Mouse (Mus musculus): ENCODE data around the gene Tmem159. TPM values are rescaled to one million over a fixed set of nuclear protein-coding genes. Genes with fewer than 3 reads are reported as not detected.

The Tmem159 gene
- total and polyA plus RNA-seq, 3 experiments = not detected

DNA sequence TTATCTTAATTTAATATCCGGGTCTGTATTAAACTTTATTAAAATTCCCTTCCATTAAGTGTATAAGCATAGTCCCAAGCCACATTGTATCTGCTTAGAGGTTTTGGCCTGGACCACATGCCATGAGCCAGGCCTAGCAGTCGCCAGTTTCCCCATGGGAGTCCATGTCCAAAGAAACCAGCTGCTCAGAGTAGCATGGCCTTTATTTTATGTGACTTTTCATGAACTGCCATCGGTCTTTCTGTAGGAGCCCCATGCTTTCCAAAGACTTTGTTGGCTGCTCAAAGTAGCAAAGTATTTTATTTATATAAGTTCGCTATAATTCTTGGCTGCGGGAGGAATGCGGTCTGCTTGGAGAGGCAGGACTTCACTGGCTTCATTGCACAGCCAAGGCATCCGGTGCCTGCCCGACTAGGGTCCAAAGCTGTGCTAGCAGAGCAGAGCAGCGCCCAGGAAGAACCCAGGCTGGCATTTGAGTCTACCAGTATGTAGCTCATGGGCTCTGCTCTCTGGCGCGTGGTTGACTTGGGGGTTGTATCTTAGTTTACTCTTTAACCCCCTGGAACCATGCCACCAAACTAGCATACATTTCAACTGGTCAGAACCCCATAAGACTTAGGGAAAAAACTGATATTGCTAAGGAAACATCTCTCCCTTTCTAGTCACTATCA lies 61.6 kb downstream of the Tmem159 start:
- no peak overlapping the region for H3K9ac ChIP-seq (ENCODE audit: insufficient read depth, low read depth)
- TF ChIP-seq NELFE (IDR thresholded peaks at IDR 0.05; ENCODE audit: low read depth, low read length) = no peak
- no peak for TF ChIP-seq SMC3 (IDR thresholded peaks at IDR 0.05; ENCODE audit: low read depth, low read length)
- TF ChIP-seq BHLHE40 (IDR thresholded peaks at IDR 0.05; ENCODE audit: low read depth, low read length) = no peak
- TF ChIP-seq ZMIZ1 (IDR thresholded peaks at IDR 0.05; ENCODE audit: low read depth, low read length) = no peak
- no peak for TF ChIP-seq HCFC1 (IDR thresholded peaks at IDR 0.05; ENCODE audit: low read depth, low read length)
- no peak for TF ChIP-seq CTCF (conservative IDR thresholded peaks at IDR 0.05 in 1 of 2, IDR thresholded peaks at IDR 0.05 in 1 of 2; ENCODE audit: low read depth in 2 of 2, low read length in 2 of 2)
- H3K9me3 ChIP-seq (replicated peaks; ENCODE audit: low read length) = no peaks in the 10 kb centered on the region
- in situ Hi-C loops (cut with MboI; ENCODE audit: low pct_ligation_motif_present, low pct_unique_long_range_greater_than_20kb, low sequenced_read_pairs) = no loop called here
- no peak for DNase-seq (ENCODE audit: extremely low read depth)
- H3K4me3 ChIP-seq (replicated peaks in 1 of 3; ENCODE audit: low read depth in 2 of 3, low read length in 2 of 3, poor library complexity in 1 of 3) = no peak overlapping the region
- H3K27me3 ChIP-seq (replicated peaks) = no peaks in the 10 kb centered on the region
- no peaks in the 10 kb centered on the region for H3K79me2 ChIP-seq (replicated peaks; ENCODE audit: control insufficient read depth, extremely low read depth, insufficient read depth, poor library complexity, severe bottlenecking)
- no peak overlapping the region for H3K4me2 ChIP-seq (ENCODE audit: insufficient read depth, low read depth, poor library complexity, severe bottlenecking)
- H3K36me3 ChIP-seq (replicated peaks in 1 of 2; ENCODE audit: control insufficient read depth in 1 of 2, insufficient read depth in 1 of 2, low read length in 1 of 2) = no peaks in the 10 kb centered on the region
- dilution Hi-C loops (cut with MboI; ENCODE audit: extremely low pct_ligation_motif_present, extremely low pct_unique_long_range_greater_than_20kb, low sequenced_read_pairs) = no loop called here
- H3K27ac ChIP-seq (ENCODE audit: insufficient read depth, low read depth) = no peak overlapping the region
- no peaks in the 10 kb centered on the region for H3K4me1 ChIP-seq (ENCODE audit: control insufficient read depth in 1 of 2, insufficient read depth in 2 of 2)

Other genes starting within 250 kb of the Tmem159 start
- 4.6 and 5.5 TPM in 2 replicates for gene Lyrm1, start 206.5 kb upstream of the Tmem159 start, total RNA-seq (2012; rRNA removed)
- 10.3 and 10.9 TPM in 2 replicates for gene Lyrm1, start 206.5 kb upstream of the Tmem159 start, total RNA-seq (2014; rRNA removed)
- gene Lyrm1, start 206.5 kb upstream of the Tmem159 start, polyA plus RNA-seq (2012; ENCODE audit: insufficient read length, low read depth) = 3.7 and 7.9 TPM in 2 replicates
- gene Dcun1d3, start 206.1 kb upstream of the Tmem159 start, total RNA-seq (2012; rRNA removed) = 2.6 and 4.2 TPM in 2 replicates
- gene Dcun1d3, start 206.1 kb upstream of the Tmem159 start, total RNA-seq (2014; rRNA removed) = 5.2 and 5.9 TPM in 2 replicates
- gene Dcun1d3, start 206.1 kb upstream of the Tmem159 start, polyA plus RNA-seq (2012; ENCODE audit: insufficient read length, low read depth) = 2.4 and 3.2 TPM in 2 replicates
- not detected in 2 replicates for gene Dnah3, start 7.1 kb upstream of the Tmem159 start, total RNA-seq (2012; rRNA removed)
- gene Dnah3, start 7.1 kb upstream of the Tmem159 start, total RNA-seq (2014; rRNA removed) = not detected in 2 replicates
- gene Dnah3, start 7.1 kb upstream of the Tmem159 start, polyA plus RNA-seq (2012; ENCODE audit: insufficient read length, low read depth) = not detected in 2 replicates
- gene Zp2, start 42.9 kb downstream of the Tmem159 start, total RNA-seq (2012; rRNA removed) = 0.04 TPM in 1 of 2 replicates, not detected in the other
- not detected in 2 replicates for gene Zp2, start 42.9 kb downstream of the Tmem159 start, total RNA-seq (2014; rRNA removed)
- gene Zp2, start 42.9 kb downstream of the Tmem159 start, polyA plus RNA-seq (2012; ENCODE audit: insufficient read length, low read depth) = not detected in 2 replicates
- gene Anks4b, start 71.5 kb downstream of the Tmem159 start, total RNA-seq (2012; rRNA removed) = not detected in 2 replicates
- gene Anks4b, start 71.5 kb downstream of the Tmem159 start, total RNA-seq (2014; rRNA removed) = not detected in 2 replicates
- gene Anks4b, start 71.5 kb downstream of the Tmem159 start, polyA plus RNA-seq (2012; ENCODE audit: insufficient read length, low read depth) = not detected in 2 replicates
- gene Crym, start 99.8 kb downstream of the Tmem159 start, total RNA-seq (2012; rRNA removed) = not detected in 2 replicates
- gene Crym, start 99.8 kb downstream of the Tmem159 start, total RNA-seq (2014; rRNA removed) = not detected in 2 replicates
- not detected in 2 replicates for gene Crym, start 99.8 kb downstream of the Tmem159 start, polyA plus RNA-seq (2012; ENCODE audit: insufficient read length, low read depth)
- gene Abca14, start 101.6 kb downstream of the Tmem159 start, total RNA-seq (2012; rRNA removed) = not detected in 2 replicates
- not detected in 2 replicates for gene Abca14, start 101.6 kb downstream of the Tmem159 start, total RNA-seq (2014; rRNA removed)
- not detected in 2 replicates for gene Abca14, start 101.6 kb downstream of the Tmem159 start, polyA plus RNA-seq (2012; ENCODE audit: insufficient read length, low read depth)
- not detected in 2 replicates for gene Abca15, start 226.3 kb downstream of the Tmem159 start, total RNA-seq (2012; rRNA removed)
- not detected in 2 replicates for gene Abca15, start 226.3 kb downstream of the Tmem159 start, total RNA-seq (2014; rRNA removed)
- not detected in 2 replicates for gene Abca15, start 226.3 kb downstream of the Tmem159 start, polyA plus RNA-seq (2012; ENCODE audit: insufficient read length, low read depth)